Mouse (Mus musculus): Measurements from ENCODE around the gene Prlr.

GRCm38 (mm10) chr15:10262219-10262618, 85.2 kb downstream of the Prlr start:
- TF ChIP-seq CTCF (conservative IDR thresholded peaks at IDR 0.05; ENCODE audit: insufficient read depth, insufficient read length, low read depth, low read length) (no peak), POLR2A (IDR thresholded peaks at IDR 0.05; ENCODE audit: low read depth, low read length) (no peak)

All from kidney, adult 2 months (tissue).